Mouse (Mus musculus) CH12.LX (cell line): ENCODE measurements around the gene Ptprr. TPM values are rescaled to one million over a fixed set of nuclear protein-coding genes. Genes with fewer than 3 reads are reported as not detected.

Experiments
- DNase-seq: peaks from one replicate; pipeline ENCODE4 v3.0.0-alpha.2; 2013; ENCODE audit errors: extremely low read depth
- H3K27ac ChIP-seq: 2 replicates; pipeline ENCODE4 v1.5.1; 2012; ENCODE audit warnings: low read depth, mild to moderate bottlenecking, control low read depth, moderate library complexity; ENCODE audit not compliant: insufficient read depth
- H3K27me3 ChIP-seq: replicated peaks from 2 replicates; pipeline ENCODE3; 2012; ENCODE audit warnings: inconsistent platforms
- H3K36me3 ChIP-seq, 2 experiments: replicated peaks in 1 of 2; 2 replicates each; pipeline versions ENCODE3 to v1.6.1; 2012; ENCODE audit warnings: inconsistent platforms in 1 of 2, low read length in 1 of 2, mild to moderate bottlenecking in 1 of 2, mixed read lengths in 1 of 2, moderate library complexity in 1 of 2; ENCODE audit not compliant: control insufficient read depth in 1 of 2, insufficient read depth in 1 of 2
- H3K4me1 ChIP-seq, 2 experiments: 2 replicates each; pipeline ENCODE4 v1.6.1; 2012; ENCODE audit warnings: inconsistent platforms in 1 of 2, moderate library complexity in 1 of 2; ENCODE audit not compliant: insufficient read depth in 2 of 2, control insufficient read depth in 1 of 2
- H3K4me2 ChIP-seq: 2 replicates; pipeline ENCODE4 v1.6.1; 2012; ENCODE audit warnings: low read depth, mild to moderate bottlenecking, control low read depth; ENCODE audit not compliant: poor library complexity, insufficient read depth, severe bottlenecking
- H3K4me3 ChIP-seq, 3 experiments: fragments of 150-350 bp in 1 of 3; sonication (generic) in 1 of 3; replicated peaks in 1 of 3; 2 replicates each; pipeline versions ENCODE3 to v1.5.1; 2011 to 2012; ENCODE audit warnings: low read depth in 2 of 3, low read length in 2 of 3, mild to moderate bottlenecking in 2 of 3, moderate library complexity in 2 of 3, control low read depth in 1 of 3, improper control_type of control experiment in 1 of 3, inconsistent platforms in 1 of 3, mixed read lengths in 1 of 3; ENCODE audit not compliant: poor library complexity in 1 of 3
- H3K79me2 ChIP-seq: replicated peaks from 2 replicates; pipeline ENCODE4 v1.6.1; 2012; ENCODE audit warnings: mild to moderate bottlenecking, moderate library complexity; ENCODE audit not compliant: control insufficient read depth, poor library complexity, insufficient read depth, severe bottlenecking; ENCODE audit errors: extremely low read depth
- H3K9ac ChIP-seq: 2 replicates; pipeline ENCODE4 v1.6.1; 2012; ENCODE audit warnings: low read depth, mild to moderate bottlenecking, control low read depth, moderate library complexity; ENCODE audit not compliant: insufficient read depth
- H3K9me3 ChIP-seq: replicated peaks from 2 replicates; pipeline ENCODE3; 2012; ENCODE audit warnings: low read length, inconsistent platforms, mixed read lengths
- CHD1 ChIP-seq: IDR thresholded peaks from 2 replicates; pipeline ENCODE4 v1.6.1; 2012; ENCODE audit warnings: low read depth, low read length, improper control_type of control experiment, inconsistent platforms
- CHD2 ChIP-seq: IDR thresholded peaks from 2 replicates; pipeline ENCODE4 v1.6.1; 2011; ENCODE audit warnings: low read length, improper control_type of control experiment
- E2F4 ChIP-seq: IDR thresholded peaks from 2 replicates; pipeline ENCODE4 v1.6.1; 2011; ENCODE audit warnings: low read depth, low read length, improper control_type of control experiment; ENCODE audit not compliant: insufficient replicate concordance
- EP300 ChIP-seq: IDR thresholded peaks from 2 replicates; pipeline ENCODE4 v1.6.1; 2011; ENCODE audit warnings: low read length, improper control_type of control experiment
- HCFC1 ChIP-seq: IDR thresholded peaks from 2 replicates; pipeline ENCODE4 v1.6.1; 2012; ENCODE audit warnings: low read depth, mild to moderate bottlenecking, inconsistent platforms, low read length, improper control_type of control experiment
- IRF4 ChIP-seq: IDR thresholded peaks from 2 replicates; pipeline ENCODE4 v1.6.1; 2014; ENCODE audit warnings: low read depth, mild to moderate bottlenecking, inconsistent platforms, low read length, improper control_type of control experiment
- JUN ChIP-seq: IDR thresholded peaks from 2 replicates; pipeline ENCODE4 v1.6.1; 2011; ENCODE audit warnings: low read depth, mild to moderate bottlenecking, low read length, improper control_type of control experiment, moderate library complexity; ENCODE audit not compliant: insufficient read depth
- KAT2A ChIP-seq: IDR thresholded peaks from 2 replicates; pipeline ENCODE4 v1.6.1; 2012; ENCODE audit warnings: low read length, improper control_type of control experiment, inconsistent platforms; ENCODE audit not compliant: insufficient replicate concordance
- MAFK ChIP-seq: IDR thresholded peaks from 2 replicates; pipeline ENCODE4 v1.6.1; 2011; ENCODE audit warnings: low read length, improper control_type of control experiment; ENCODE audit not compliant: insufficient replicate concordance
- MAX ChIP-seq: IDR thresholded peaks from 2 replicates; pipeline ENCODE4 v1.6.1; 2011; ENCODE audit warnings: low read length, improper control_type of control experiment
- NELFE ChIP-seq: IDR thresholded peaks from 2 replicates; pipeline ENCODE4 v1.6.1; 2011; ENCODE audit warnings: low read depth, low read length, improper control_type of control experiment
- NRF1 ChIP-seq: IDR thresholded peaks from 2 replicates; pipeline ENCODE4 v1.6.1; 2014; ENCODE audit warnings: low read depth, mild to moderate bottlenecking, inconsistent platforms, low read length, improper control_type of control experiment, moderate library complexity
- RAD21 ChIP-seq: IDR thresholded peaks from 2 replicates; pipeline ENCODE4 v1.6.1; 2011; ENCODE audit warnings: low read depth, mild to moderate bottlenecking, low read length, improper control_type of control experiment, moderate library complexity
- TBP ChIP-seq: conservative IDR thresholded peaks from 2 replicates; pipeline ENCODE4 v1.6.1; 2011; ENCODE audit warnings: low read depth, low read length, improper control_type of control experiment
- UBTF ChIP-seq: IDR thresholded peaks from 2 replicates; pipeline ENCODE4 v1.6.1; 2012; ENCODE audit warnings: low read depth, mild to moderate bottlenecking, inconsistent platforms, low read length, improper control_type of control experiment, moderate library complexity
- ZMIZ1 ChIP-seq: IDR thresholded peaks from 2 replicates; pipeline ENCODE4 v1.6.1; 2012; ENCODE audit warnings: low read depth, mild to moderate bottlenecking, inconsistent platforms, low read length, improper control_type of control experiment
- ZNF384 ChIP-seq: IDR thresholded peaks from 2 replicates; pipeline ENCODE4 v1.6.1; 2012; ENCODE audit warnings: low read depth, low read length, improper control_type of control experiment, inconsistent platforms
- dilution Hi-C: fragments of 300-500 bp; cut with MboI; formaldehyde crosslinking; loops from 2 replicates; pipeline ENCODE4 v1.14.3; 2020; ENCODE audit warnings: low sequenced_read_pairs; ENCODE audit not compliant: extremely low pct_unique_long_range_greater_than_20kb, extremely low pct_ligation_motif_present
- in situ Hi-C: fragments of 300-500 bp; cut with MboI; formaldehyde crosslinking; loops from 3 replicates; pipeline ENCODE4 v1.14.3; 2019; ENCODE audit warnings: low sequenced_read_pairs, low pct_ligation_motif_present, low pct_unique_long_range_greater_than_20kb, mixed read lengths
- polyA plus RNA-seq: library from polyadenylated mRNA; unstranded; fragments of >175 nt; gene quantifications from 2 replicates; pipeline ENCODE4 v1.2.1, GENCODE M21; 2012; ENCODE audit warnings: low read depth; ENCODE audit not compliant: insufficient read length
- total RNA-seq, 2 experiments: library from RNA; depleted of rRNA; stranded (reverse); fragments of 300-350 nt in 1 of 2; fragments of >200 nt in 1 of 2; gene quantifications; 2 replicates each; pipeline ENCODE4 v1.2.3; 2012 to 2014

Ptprr gene
- total and polyA plus RNA-seq, 3 experiments: 0.51 to 1.9 (median 0.81) TPM

- Histone ChIP-seq H3K4me2 (no peak overlapping the region), H3K4me3 (no peak overlapping the region), H3K9me3 (no peaks in the 10 kb centered on the region), H3K27ac (no peak overlapping the region), H3K4me1 (peaks cover 0 to 20% of the 10 kb centered on the region in 2 experiments; a peak in 2 of 4 replicates), H3K27me3 (no peaks in the 10 kb centered on the region), H3K9ac (no peak overlapping the region), H3K36me3 (no peaks in the 10 kb centered on the region), H3K79me2 (no peaks in the 10 kb centered on the region)
- dilution Hi-C loops: no loop called here
- DNase-seq: no peak
- no peak for TF ChIP-seq NRF1
- TF ChIP-seq RAD21: no peak
- TF ChIP-seq ZMIZ1: no peak
- TF ChIP-seq UBTF: no peak
- no peak for TF ChIP-seq KAT2A
- no peak for TF ChIP-seq EP300
- no peak for TF ChIP-seq IRF4
- no peak for TF ChIP-seq MAX
- in situ Hi-C loops: loop anchor here (25.0 kb wide), 1 partner anchor 105 kb away; no protein-coding TSS in a partner anchor
Measured at GRCm38 (mm10) chr10:116192293-116192692, 174.3 kb downstream of the Ptprr start.

DNA sequence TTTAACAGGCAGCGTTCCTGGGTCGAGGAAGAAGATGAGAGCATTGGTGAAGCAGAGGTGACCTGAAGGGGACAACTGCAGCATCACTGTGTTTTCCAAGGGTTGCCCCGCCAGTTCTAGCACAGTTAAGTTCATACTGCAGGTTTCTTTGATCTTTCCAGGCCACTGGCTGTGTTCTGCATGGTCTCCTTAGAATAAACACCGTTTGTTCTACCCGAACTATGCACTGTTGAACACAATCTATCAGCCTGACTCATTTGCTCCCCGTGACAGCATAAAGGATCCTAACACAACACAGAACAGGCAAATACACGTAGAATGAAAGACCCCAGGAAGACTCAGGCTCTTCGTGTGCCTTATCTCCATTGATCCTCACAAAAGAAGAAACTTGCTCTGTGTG, 176.4 kb downstream of the Ptprr start:
- H3K27me3 ChIP-seq: no peaks in the 10 kb centered on the region
- in situ Hi-C loops (loop anchor here (25.0 kb wide), 1 partner anchor 107 kb away; no protein-coding TSS in a partner anchor), dilution Hi-C loops (no loop called here)
- H3K36me3 ChIP-seq: no peaks in the 10 kb centered on the region
- no peak overlapping the region for H3K9ac ChIP-seq
- H3K4me2 ChIP-seq: no peak overlapping the region
- H3K27ac ChIP-seq: no peak overlapping the region
- H3K4me3 ChIP-seq: no peak overlapping the region
- TF ChIP-seq RAD21: no peak
- no peak for TF ChIP-seq CHD2
- TF ChIP-seq HCFC1: no peak
- no peak for TF ChIP-seq TBP
- no peak for TF ChIP-seq CHD1
- no peak for TF ChIP-seq ZNF384
- no peak for TF ChIP-seq NELFE
- no peak for TF ChIP-seq ZMIZ1
- no peak for TF ChIP-seq MAFK
- no peak for TF ChIP-seq JUN
- no peak for TF ChIP-seq NRF1
- TF ChIP-seq E2F4: no peak
- no peaks in the 10 kb centered on the region for H3K9me3 ChIP-seq
- DNase-seq: no peak
- no peaks in the 10 kb centered on the region for H3K79me2 ChIP-seq
- H3K4me1 ChIP-seq: peaks cover 5 to 28% of the 10 kb centered on the region in 2 experiments; a peak in 3 of 4 replicates
